Mouse (Mus musculus) hindbrain, embryonic 13.5 days (tissue): Measurements from ENCODE around the gene Tnfrsf8. TPM values are rescaled to one million over a fixed set of nuclear protein-coding genes. Genes with fewer than 3 reads are reported as not detected.

Experiments
- ATAC-seq: fragments of 200-750 bp; cut with Nextera tagmentation; 2 replicates; pipeline ENCODE4 v1.8.0; 2017; ENCODE audit warnings: moderate TSS enrichment; ENCODE audit not compliant: low FRiP score
- H3K27ac ChIP-seq: fragments of 300-500 bp; sonication (generic); 2 replicates; pipeline ENCODE4 v1.5.1; 2015; ENCODE audit warnings: inconsistent platforms, mild to moderate bottlenecking, moderate library complexity
- H3K27me3 ChIP-seq: fragments of 300-500 bp; sonication (generic); 2 replicates; pipeline ENCODE4 v1.6.1; 2015; ENCODE audit warnings: mild to moderate bottlenecking, inconsistent platforms
- H3K36me3 ChIP-seq: fragments of 300-500 bp; sonication (generic); 2 replicates; pipeline ENCODE4 v1.6.1; 2015; ENCODE audit warnings: mild to moderate bottlenecking, inconsistent platforms
- H3K4me1 ChIP-seq: fragments of 300-500 bp; sonication (generic); replicated peaks from 2 replicates; pipeline ENCODE4 v1.6.1; 2015; ENCODE audit warnings: inconsistent platforms
- H3K4me2 ChIP-seq: fragments of 300-500 bp; sonication (generic); 2 replicates; pipeline ENCODE4 v1.6.1; 2015; ENCODE audit warnings: inconsistent platforms, mild to moderate bottlenecking, moderate library complexity
- H3K4me3 ChIP-seq: fragments of 300-500 bp; sonication (generic); 2 replicates; pipeline ENCODE4 v1.5.1; 2015; ENCODE audit warnings: mild to moderate bottlenecking, inconsistent platforms
- H3K9ac ChIP-seq: fragments of 300-500 bp; sonication (generic); 2 replicates; pipeline ENCODE4 v1.6.1; 2015; ENCODE audit warnings: mild to moderate bottlenecking, inconsistent platforms
- H3K9me3 ChIP-seq: fragments of 300-500 bp; sonication (generic); 2 replicates; pipeline ENCODE4 v1.6.1; 2016; ENCODE audit warnings: inconsistent platforms
- WGBS: fragments of 180-500 bp; shearing (Covaris S2); methylation state at CpG from one replicate; pipeline ENCODE4 v1.1.7; 2015; 5-methylcytosine and 5-hydroxymethylcytosine counted together
- polyA plus RNA-seq: library from polyadenylated mRNA; unstranded; fragments of >200 nt; fragmentation: Nextera tagmentation; extraction: Ambion mirVana; gene quantifications from 2 replicates; pipeline ENCODE4 v1.2.1, GENCODE M21; 2015

The Tnfrsf8 gene
- polyA plus RNA-seq, 1 experiment from 2014 or later, result 0.12 TPM

DNA sequence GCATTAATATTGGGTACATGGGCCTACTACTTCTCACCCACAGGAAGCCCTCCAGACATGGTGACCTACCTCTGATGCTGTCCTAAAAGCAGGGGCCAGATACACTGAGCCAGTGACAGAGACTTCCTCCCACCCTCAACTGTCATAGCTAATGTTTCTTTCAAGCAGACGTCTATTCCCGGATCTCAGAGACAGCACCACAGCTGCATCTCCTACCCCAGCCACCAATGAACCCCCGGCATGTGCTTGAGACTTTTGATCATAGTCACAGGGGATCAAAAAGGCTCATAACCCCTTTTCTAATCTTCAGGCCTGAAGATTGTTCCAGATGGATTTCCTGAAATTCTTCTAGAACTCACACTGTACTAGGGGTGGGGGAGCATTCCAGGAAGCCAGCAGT, 12.9 kb downstream of the Tnfrsf8 start:
- no peaks in the 10 kb centered on the region for H3K27me3 ChIP-seq
- ATAC-seq, result no peak
- H3K36me3 ChIP-seq, result no peaks in the 10 kb centered on the region
- no peak overlapping the region for H3K27ac ChIP-seq
- H3K4me2 ChIP-seq, result no peak overlapping the region
- no peaks in the 10 kb centered on the region for H3K9me3 ChIP-seq
- H3K9ac ChIP-seq, result no peak overlapping the region
- no peaks in the 10 kb centered on the region for H3K4me1 ChIP-seq
- H3K4me3 ChIP-seq, result no peak overlapping the region
- 92% methylated on average over 3 of the region's 3 CpGs for WGBS

DNA sequence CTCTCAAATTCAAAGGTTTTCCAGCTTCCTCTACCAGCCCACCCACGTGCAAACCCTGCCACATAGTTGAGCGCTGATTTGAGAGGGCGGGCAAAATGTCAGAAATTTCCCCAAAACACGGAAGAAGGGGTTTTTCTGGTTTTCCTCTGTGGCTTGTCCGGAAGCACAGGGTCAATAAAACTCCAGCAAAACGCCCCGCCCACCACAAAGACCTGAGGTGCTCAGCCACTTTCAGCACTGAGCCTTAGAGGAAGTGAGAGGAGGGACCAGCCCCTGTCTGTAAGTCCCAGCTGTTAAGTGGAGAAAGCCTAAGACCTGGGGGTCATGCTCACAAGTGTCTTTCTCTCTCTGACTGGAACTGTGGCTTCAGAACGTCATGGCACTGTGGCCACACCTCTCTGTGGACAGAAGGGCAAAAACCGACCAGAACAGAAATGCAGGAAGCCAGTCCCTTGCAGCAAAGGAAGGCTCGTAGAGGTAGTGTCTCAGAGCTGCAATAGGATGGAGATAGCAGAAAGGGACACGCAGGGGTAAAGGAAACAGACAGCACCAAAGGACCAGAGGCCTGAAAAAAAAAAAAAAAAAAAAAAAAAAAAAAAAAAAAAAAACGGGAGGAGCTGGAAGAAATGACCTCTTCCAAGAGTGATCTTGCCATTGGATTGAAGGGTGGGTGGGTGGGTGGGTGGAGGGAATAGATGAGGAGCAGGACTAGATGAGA, 14.6 kb downstream of the Tnfrsf8 start:
- no peaks in the 10 kb centered on the region for H3K36me3 ChIP-seq
- ATAC-seq, result no peak
- no peaks in the 10 kb centered on the region for H3K27me3 ChIP-seq
- H3K27ac ChIP-seq, result no peak overlapping the region
- no peak overlapping the region for H3K4me3 ChIP-seq
- H3K4me2 ChIP-seq, result no peak overlapping the region
- 69% methylated on average over 11 of the region's 12 CpGs for WGBS
- H3K9ac ChIP-seq, result no peak overlapping the region
- no peaks in the 10 kb centered on the region for H3K4me1 ChIP-seq
- no peaks in the 10 kb centered on the region for H3K9me3 ChIP-seq

DNA sequence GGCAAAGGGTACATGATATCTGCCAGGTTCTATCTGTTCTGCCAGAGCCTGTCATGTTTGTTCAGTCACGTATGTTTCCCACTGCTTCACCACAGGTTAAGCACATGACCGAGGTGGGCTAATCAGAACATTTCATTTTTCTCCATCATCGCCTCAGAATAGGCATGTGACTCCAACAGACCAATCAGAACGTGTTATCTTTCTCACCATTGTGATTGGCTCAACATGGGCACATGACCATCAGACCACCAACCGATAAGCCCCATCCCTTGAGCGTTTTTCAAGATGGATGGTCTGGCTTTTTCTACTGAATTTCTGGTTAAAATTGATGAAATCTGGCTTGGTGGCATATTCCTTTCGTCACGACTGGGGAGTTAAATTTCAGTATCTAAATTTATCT, 15.6 kb downstream of the Tnfrsf8 start:
- Histone ChIP-seq H3K4me2 (no peak overlapping the region), H3K9ac (no peak overlapping the region), H3K4me1 (no peaks in the 10 kb centered on the region), H3K9me3 (no peaks in the 10 kb centered on the region), H3K27ac (no peak overlapping the region), H3K36me3 (no peaks in the 10 kb centered on the region), H3K27me3 (no peaks in the 10 kb centered on the region), H3K4me3 (no peak overlapping the region)
- 93% methylated on average over 8 of the region's 8 CpGs for WGBS
- no peak for ATAC-seq

DNA sequence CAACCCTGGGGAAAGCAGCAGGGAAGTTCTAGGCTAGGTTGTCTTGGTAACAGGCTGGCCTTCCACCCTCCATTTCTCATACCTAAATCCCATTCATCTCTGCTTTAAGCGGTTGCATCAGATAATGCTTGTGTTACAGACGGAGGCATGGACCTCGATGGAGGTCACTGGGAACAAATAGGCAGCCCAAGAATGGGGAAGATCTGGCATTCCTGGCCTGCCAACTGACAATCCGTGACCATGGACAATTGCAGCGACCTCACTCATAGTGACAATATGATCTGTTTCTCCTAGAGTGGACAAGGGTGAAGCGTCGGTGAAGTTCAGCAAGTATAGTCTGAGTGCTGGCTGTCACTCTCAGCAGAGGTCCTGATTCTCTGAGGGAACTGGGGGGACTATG, 16.1 kb downstream of the Tnfrsf8 start:
- Histone ChIP-seq H3K27me3 (no peaks in the 10 kb centered on the region), H3K27ac (no peak overlapping the region), H3K4me2 (no peak overlapping the region), H3K4me1 (no peaks in the 10 kb centered on the region), H3K9me3 (no peaks in the 10 kb centered on the region), H3K36me3 (no peaks in the 10 kb centered on the region), H3K4me3 (no peak overlapping the region), H3K9ac (no peak overlapping the region)
- 85% methylated on average over 7 of the region's 7 CpGs for WGBS
- ATAC-seq, result no peak

DNA sequence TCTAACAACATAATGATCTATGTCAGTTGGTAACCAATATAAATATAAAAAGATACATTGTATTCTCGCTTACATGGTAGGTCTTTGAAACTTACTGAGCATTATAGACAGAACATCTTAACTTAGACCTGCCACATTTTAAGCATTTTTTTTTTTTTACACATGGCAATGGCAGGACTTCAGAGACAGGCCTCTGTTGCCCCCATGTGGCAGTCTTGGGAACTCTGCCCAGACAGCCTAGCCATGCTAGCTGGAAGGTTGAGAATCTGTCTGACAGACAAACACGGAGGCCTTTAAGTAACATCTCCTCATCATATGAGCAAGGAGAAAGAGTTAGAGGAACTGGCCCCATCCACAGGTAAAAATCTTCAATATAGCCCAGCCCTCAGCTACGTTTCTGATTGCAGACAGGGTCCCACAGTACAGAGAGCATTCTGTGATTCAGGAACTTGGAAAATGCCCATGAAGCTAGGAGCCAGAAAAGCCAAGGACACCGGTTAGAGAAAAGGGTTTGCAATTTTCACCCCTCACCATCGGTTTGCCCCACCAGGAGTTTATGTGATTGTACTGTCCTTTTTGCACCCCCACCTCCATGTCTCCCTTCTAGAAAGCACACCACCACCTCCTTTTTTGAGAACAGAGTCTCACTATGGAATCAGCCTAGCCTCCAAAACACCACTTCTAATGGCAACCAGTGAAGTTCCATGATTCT, 19.2 kb downstream of the Tnfrsf8 start:
- no peaks in the 10 kb centered on the region for H3K36me3 ChIP-seq
- no peaks in the 10 kb centered on the region for H3K4me1 ChIP-seq
- H3K9ac ChIP-seq, result no peak overlapping the region
- H3K4me3 ChIP-seq, result no peak overlapping the region
- H3K27me3 ChIP-seq, result no peaks in the 10 kb centered on the region
- H3K4me2 ChIP-seq, result no peak overlapping the region
- H3K9me3 ChIP-seq, result no peaks in the 10 kb centered on the region
- no peak for ATAC-seq
- H3K27ac ChIP-seq, result no peak overlapping the region
- 52% methylated on average over 5 of the region's 5 CpGs for WGBS

DNA sequence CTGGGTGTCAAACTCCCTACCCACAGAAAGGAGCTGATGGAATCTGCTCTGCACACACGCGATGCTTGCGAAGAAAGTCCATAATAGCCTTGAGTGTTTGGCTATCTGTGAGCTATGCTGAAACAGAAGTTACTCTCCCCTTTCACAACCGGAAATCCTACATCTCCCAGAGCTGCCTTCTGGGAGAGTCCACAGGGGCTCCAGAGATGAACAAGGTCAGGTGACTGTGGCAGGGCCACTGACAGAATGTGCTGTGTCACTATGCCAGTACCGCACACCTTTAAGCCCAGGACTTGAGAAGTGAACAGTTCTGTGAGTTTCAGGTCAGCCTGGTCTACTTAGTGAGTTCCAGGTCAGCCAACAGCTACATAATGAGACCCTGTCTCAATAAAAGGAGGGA, 20.4 kb downstream of the Tnfrsf8 start:
- 90% methylated on average over 5 of the region's 5 CpGs for WGBS
- Histone ChIP-seq H3K27me3 (no peaks in the 10 kb centered on the region), H3K36me3 (no peaks in the 10 kb centered on the region), H3K9me3 (no peaks in the 10 kb centered on the region), H3K9ac (no peak overlapping the region), H3K4me1 (no peaks in the 10 kb centered on the region), H3K4me3 (no peak overlapping the region), H3K4me2 (no peak overlapping the region), H3K27ac (no peak overlapping the region)
- no peak for ATAC-seq

DNA sequence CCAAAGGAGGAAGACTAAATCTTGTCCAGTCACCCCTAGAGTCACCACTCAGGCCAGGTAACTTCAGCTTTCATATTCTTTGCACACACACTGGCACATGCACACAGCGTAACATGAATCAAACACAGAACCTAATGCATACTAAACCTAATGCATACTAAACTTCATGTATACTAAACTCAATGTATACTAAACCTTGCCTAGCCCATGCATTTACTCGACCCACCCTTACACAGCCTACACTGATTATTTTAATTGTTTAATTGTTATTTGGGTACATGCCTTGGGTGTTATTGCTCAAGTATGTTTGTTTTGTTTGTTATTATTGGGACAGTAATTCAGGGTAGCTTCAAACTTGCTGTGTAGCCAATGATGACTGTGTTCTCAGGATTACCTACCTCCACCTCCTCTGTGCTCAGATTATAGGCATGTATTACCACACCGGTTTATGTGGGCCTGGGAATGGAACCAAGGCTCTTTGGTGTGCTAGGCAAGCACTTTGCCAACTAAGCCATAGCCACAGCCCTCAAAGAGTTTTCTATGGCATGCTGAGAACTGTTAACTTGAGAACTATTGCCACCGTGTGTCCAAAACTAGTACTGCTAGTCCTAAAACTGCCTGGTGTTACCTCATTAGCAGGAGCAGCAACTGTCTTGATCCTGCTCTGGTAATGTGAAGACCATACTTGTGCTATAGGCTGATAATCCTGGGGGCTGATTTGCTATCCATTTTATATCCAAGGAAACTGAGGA, 28.4 kb downstream of the Tnfrsf8 start:
- H3K9me3 ChIP-seq, result no peaks in the 10 kb centered on the region
- H3K27me3 ChIP-seq, result no peaks in the 10 kb centered on the region
- ATAC-seq, result peak; percentile 69
- H3K4me2 ChIP-seq, result no peak overlapping the region
- no peaks in the 10 kb centered on the region for H3K4me1 ChIP-seq
- H3K27ac ChIP-seq, result no peak overlapping the region
- no peaks in the 10 kb centered on the region for H3K36me3 ChIP-seq
- 57% methylated on average over 4 of the region's 4 CpGs for WGBS
- H3K9ac ChIP-seq, result no peak overlapping the region
- H3K4me3 ChIP-seq, result no peak overlapping the region

DNA sequence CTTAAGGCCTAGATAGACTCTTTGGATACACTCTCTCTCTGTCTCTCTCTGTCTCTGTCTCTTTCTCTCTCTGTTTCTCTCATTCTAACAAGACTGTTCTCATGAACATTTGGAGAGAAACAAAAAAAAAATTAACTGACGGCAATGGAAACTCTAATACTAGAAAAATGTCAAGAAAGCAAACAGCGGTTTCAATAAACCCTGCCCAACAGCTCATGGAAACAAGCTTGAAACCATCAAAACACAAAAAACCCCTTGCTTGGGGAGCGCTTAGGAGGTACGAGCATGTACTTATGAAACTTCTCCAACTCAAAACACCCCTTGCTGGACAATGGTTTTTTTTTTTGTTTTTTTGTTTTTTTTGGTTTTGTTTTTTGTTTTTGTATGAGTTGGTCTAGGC, 30.3 kb downstream of the Tnfrsf8 start:
- Histone ChIP-seq H3K4me3 (no peak overlapping the region), H3K36me3 (no peaks in the 10 kb centered on the region), H3K4me2 (no peak overlapping the region), H3K9ac (no peak overlapping the region), H3K27me3 (no peaks in the 10 kb centered on the region), H3K9me3 (peaks cover under 1% of the 10 kb centered on the region; the same call in 1 of the 2 replicates), H3K4me1 (no peaks in the 10 kb centered on the region), H3K27ac (no peak overlapping the region)
- ATAC-seq, result no peak
- WGBS, result 93% methylated on average over 4 of the region's 4 CpGs

DNA sequence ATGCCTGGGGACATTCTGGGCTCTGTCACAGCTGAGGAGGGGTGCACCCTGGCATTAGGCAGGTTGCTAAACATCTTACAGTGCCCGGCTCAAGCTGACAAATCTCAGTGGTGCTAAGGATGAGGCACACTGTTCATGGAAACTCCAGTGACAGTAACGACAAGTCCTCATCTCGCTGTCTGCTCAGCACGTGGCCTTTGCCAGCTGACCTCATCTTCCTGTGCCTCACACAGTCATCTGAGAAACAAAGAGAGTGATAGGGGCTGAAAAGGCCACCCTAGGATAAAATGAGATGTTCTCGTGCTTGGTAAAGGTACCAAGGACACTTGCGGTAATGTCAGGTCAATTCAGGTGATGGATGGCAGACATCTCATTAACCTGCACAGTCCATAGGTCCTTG, 31.5 kb downstream of the Tnfrsf8 start:
- Histone ChIP-seq H3K4me2 (no peak overlapping the region), H3K27me3 (no peaks in the 10 kb centered on the region), H3K4me1 (no peaks in the 10 kb centered on the region), H3K36me3 (no peaks in the 10 kb centered on the region), H3K27ac (no peak overlapping the region), H3K9ac (no peak overlapping the region), H3K9me3 (peaks cover 3% of the 10 kb centered on the region; the same call in 1 of the 2 replicates), H3K4me3 (no peak overlapping the region)
- 66% methylated on average over 6 of the region's 6 CpGs for WGBS
- ATAC-seq, result no peak

DNA sequence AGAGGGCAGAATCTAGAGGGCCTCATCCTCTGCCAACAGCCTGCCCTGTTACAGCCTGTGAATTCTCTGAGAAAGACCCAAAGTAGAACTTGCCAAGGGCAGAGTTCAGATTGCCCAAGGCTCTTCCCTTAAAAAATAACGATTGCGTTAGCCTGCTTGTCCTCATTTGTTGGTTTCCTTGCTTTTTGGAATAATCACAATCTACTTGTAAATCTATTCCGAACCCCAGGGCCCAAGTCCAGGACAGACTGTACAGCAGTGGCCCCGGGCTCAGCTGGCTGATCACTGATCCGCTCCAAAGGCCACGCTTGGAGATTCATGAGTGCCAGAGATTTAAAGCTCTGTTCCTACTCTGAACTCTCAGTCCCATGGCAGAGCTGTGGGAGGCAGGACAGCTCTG, 34.0 kb downstream of the Tnfrsf8 start:
- Histone ChIP-seq H3K27ac (no peak overlapping the region), H3K9ac (no peak overlapping the region), H3K9me3 (peaks cover 3% of the 10 kb centered on the region; the same call in 1 of the 2 replicates), H3K27me3 (no peaks in the 10 kb centered on the region), H3K4me1 (no peaks in the 10 kb centered on the region), H3K4me2 (no peak overlapping the region), H3K36me3 (no peaks in the 10 kb centered on the region), H3K4me3 (no peak overlapping the region)
- no peak for ATAC-seq
- 90% methylated on average over 6 of the region's 6 CpGs for whole genome bisulfite sequencing

DNA sequence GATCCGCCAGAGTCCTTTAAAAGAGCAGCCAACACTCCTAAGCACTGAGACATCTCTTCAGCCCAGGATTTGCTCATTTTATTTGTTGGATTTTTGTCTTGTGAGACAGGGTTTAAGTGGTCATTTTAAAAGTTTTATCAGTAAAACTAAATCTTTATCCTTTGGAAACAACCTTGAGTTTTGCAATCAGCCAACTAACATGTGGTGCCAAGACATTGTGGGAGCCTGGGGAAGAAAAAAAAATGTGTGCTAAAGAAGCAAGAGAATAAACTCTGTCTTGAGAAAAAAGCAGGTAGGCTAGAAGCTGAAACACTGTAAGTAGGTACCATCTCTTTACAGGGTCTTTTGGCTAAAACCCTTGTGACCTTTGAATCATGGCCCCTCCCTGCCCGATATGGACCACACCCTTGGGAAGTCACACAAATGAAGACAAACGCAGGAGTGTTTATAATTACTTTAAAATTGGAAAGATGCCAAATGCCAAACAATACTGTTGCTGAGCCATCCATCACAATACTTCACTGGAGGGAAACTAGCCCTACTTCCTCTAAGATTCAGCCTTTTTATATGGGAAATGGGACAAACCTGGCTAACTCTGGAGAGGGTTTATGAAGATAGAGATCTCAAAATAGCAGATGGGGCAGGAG, 36.1 kb downstream of the Tnfrsf8 start:
- Histone ChIP-seq H3K4me1 (no peaks in the 10 kb centered on the region), H3K9ac (no peak overlapping the region), H3K4me3 (no peak overlapping the region), H3K36me3 (no peaks in the 10 kb centered on the region), H3K27me3 (no peaks in the 10 kb centered on the region), H3K27ac (no peak overlapping the region), H3K4me2 (no peak overlapping the region), H3K9me3 (peaks cover 3% of the 10 kb centered on the region; the same call in 1 of the 2 replicates)
- 64% methylated on average over 3 of the region's 3 CpGs for whole genome bisulfite sequencing
- ATAC-seq, result no peak

DNA sequence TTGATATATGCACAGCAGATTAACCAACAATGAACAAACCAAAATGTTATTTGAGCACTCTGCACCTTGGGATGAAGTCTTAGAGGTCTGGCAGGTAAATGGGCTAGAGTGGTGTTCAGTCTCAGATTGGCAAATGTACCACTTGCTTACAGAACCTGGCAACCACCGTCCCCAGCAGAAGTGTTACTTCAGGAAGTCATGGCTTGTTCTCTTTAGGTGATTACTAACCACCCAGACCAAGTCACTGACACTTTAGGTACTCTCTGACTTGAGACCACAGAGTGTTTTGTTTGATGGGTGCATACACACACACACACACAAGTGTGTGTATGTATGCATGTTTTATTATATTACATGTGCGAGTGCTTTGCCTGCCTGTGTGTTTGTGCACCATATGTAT, 36.7 kb downstream of the Tnfrsf8 start:
- H3K9ac ChIP-seq, result no peak overlapping the region
- H3K4me1 ChIP-seq, result no peaks in the 10 kb centered on the region
- no peak overlapping the region for H3K4me3 ChIP-seq
- no peak overlapping the region for H3K27ac ChIP-seq
- no peaks in the 10 kb centered on the region for H3K36me3 ChIP-seq
- no peak overlapping the region for H3K4me2 ChIP-seq
- no peak for ATAC-seq
- WGBS, result 95% methylated on average over 2 of the region's 2 CpGs
- peaks cover 3% of the 10 kb centered on the region; the same call in 1 of the 2 replicates for H3K9me3 ChIP-seq
- H3K27me3 ChIP-seq, result no peaks in the 10 kb centered on the region
